Mouse (Mus musculus) hindbrain, postnatal 0 days (tissue): Measurements from ENCODE around the gene Tbc1d16. TPM values are rescaled to one million over a fixed set of nuclear protein-coding genes. Genes with fewer than 3 reads are reported as not detected.
A peak's percentile ranks its signal among the peaks of the same experiment; 100 is the strongest.
"Not testable (repeated sequence)": the region's sequence is repeated elsewhere in the genome, so short reads cannot be mapped to it uniquely, and the experiment has no call there.

Experiments used
- ATAC-seq: fragments of 200-750 bp; cut with Nextera tagmentation; 2 replicates; pipeline ENCODE4 v1.8.0; 2017; ENCODE audit warnings: mild to moderate bottlenecking, moderate TSS enrichment, moderate library complexity
- DNase-seq: peaks from one replicate; pipeline ENCODE4 v3.0.0-alpha.2; 2015; ENCODE audit warnings: low spot score
- H3K27ac ChIP-seq: fragments of 300-500 bp; sonication (generic); 2 replicates; pipeline ENCODE4 v1.5.1; 2014; ENCODE audit warnings: mild to moderate bottlenecking
- H3K27me3 ChIP-seq: fragments of 300-500 bp; sonication (generic); 2 replicates; pipeline ENCODE4 v1.6.1; 2014; ENCODE audit warnings: low read length, mixed read lengths; ENCODE audit not compliant: insufficient read depth
- H3K36me3 ChIP-seq: fragments of 300-500 bp; sonication (generic); 2 replicates; pipeline ENCODE4 v1.6.1; 2014; ENCODE audit warnings: low read length, mixed read lengths; ENCODE audit not compliant: insufficient read depth
- H3K4me1 ChIP-seq: fragments of 300-500 bp; sonication (generic); 2 replicates; pipeline ENCODE4 v1.6.1; 2014; ENCODE audit warnings: antibody characterized with exemption, low read length, mixed read lengths; ENCODE audit not compliant: insufficient read depth
- H3K4me2 ChIP-seq: fragments of 300-500 bp; sonication (generic); 2 replicates; pipeline ENCODE4 v1.6.1; 2014; ENCODE audit warnings: low read depth, mild to moderate bottlenecking, low read length, moderate library complexity, mixed read lengths
- H3K4me3 ChIP-seq: fragments of 300-500 bp; sonication (generic); 2 replicates; pipeline ENCODE4 v1.5.1; 2014; ENCODE audit warnings: low read length
- H3K9ac ChIP-seq: fragments of 300-500 bp; sonication (generic); replicated peaks from 2 replicates; pipeline ENCODE4 v1.6.1; 2014; ENCODE audit warnings: mild to moderate bottlenecking, low read length, moderate library complexity, mixed read lengths
- H3K9me3 ChIP-seq: fragments of 300-500 bp; sonication (generic); 2 replicates; pipeline ENCODE4 v1.6.1; 2016; ENCODE audit warnings: low read length, mixed read lengths
- CTCF ChIP-seq: IDR thresholded peaks from 2 replicates; pipeline ENCODE4 v1.5.1; 2016; ENCODE audit warnings: antibody characterized with exemption, control low read depth, low read depth
- WGBS: fragments of 180-500 bp; shearing (Covaris S2); extraction: QIAGEN DNeasy Blood & Tissue Kit; methylation state at CpG from one replicate; pipeline ENCODE4 v1.1.7; 2014; 5-methylcytosine and 5-hydroxymethylcytosine counted together
- polyA plus RNA-seq: library from polyadenylated mRNA; unstranded; fragments of >200 nt; fragmentation: Nextera tagmentation; extraction: Ambion mirVana; gene quantifications from 2 replicates; pipeline ENCODE4 v1.2.1, GENCODE M21; 2015
- total RNA-seq: library from RNA; depleted of rRNA; stranded (reverse); fragments of >200 nt; gene quantifications from 2 replicates; pipeline ENCODE4 v1.2.3, GENCODE M21; 2014; rRNA removed

Gene Tbc1d16
- total RNA-seq = 161 and 182 TPM in 2 replicates
- polyA plus RNA-seq = 42.1 and 43.9 TPM in 2 replicates

DNA sequence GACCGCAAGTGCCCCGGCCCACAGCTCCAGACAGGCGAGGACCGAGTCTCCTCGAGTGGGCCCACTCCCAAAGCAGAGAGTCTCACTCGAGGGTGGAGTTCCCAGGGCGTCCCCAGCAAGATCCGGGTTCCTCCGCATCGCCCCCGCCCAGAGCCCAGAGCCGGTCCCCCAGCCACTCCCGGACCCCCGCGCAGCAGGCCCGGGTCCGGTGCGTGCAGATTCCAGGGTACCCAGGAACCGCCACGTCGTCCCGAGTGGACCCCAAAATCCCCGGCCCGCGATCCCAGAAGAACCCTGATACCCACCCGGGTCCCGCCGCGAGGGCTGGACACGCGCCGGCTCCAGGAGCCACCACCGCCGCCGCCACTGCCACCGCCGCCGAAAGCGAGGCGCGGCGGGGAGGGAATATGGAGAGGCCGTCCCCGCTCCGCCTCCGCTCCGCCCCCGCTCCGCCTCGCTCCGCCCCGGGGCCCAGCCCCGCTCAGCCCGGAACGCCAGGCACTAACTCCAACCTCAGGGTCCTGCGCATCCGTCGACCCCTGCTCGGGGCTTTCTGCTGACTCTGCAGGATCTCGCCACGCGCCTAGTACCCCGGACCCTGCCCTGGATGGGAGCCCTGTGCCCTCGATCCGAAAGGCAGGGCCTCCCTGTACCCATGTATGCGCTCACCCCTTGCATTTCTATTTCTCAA, at the start of gene Tbc1d16, which contains the start of gene Ccdc40:
TSS of gene Tbc1d16 (minus strand) at position 409 of the 691 bp plus-strand sequence.
TSS of gene Ccdc40 (plus strand) at position 482 of the 691 bp plus-strand sequence.
- peak within 1 kb of the TSS; percentile 83 for H3K9ac ChIP-seq
- H3K4me2 ChIP-seq = peak within 1 kb of the TSS; percentile 94
- peak within 1 kb of the TSS; percentile 84 for H3K4me3 ChIP-seq
- ATAC-seq (peak; percentile 83), DNase-seq (peak; percentile 88)
- H3K27ac ChIP-seq = peak within 1 kb of the TSS; percentile 78
- no peaks in the 10 kb centered on the region for H3K9me3 ChIP-seq
- under 1% methylated on average over 62 of the region's 66 CpGs for WGBS
- no peak for TF ChIP-seq CTCF
- H3K27me3 ChIP-seq = no peaks in the 10 kb centered on the region
- H3K4me1 ChIP-seq = peaks cover 36% of the 10 kb centered on the region
- H3K36me3 ChIP-seq = no peaks in the 10 kb centered on the region

DNA sequence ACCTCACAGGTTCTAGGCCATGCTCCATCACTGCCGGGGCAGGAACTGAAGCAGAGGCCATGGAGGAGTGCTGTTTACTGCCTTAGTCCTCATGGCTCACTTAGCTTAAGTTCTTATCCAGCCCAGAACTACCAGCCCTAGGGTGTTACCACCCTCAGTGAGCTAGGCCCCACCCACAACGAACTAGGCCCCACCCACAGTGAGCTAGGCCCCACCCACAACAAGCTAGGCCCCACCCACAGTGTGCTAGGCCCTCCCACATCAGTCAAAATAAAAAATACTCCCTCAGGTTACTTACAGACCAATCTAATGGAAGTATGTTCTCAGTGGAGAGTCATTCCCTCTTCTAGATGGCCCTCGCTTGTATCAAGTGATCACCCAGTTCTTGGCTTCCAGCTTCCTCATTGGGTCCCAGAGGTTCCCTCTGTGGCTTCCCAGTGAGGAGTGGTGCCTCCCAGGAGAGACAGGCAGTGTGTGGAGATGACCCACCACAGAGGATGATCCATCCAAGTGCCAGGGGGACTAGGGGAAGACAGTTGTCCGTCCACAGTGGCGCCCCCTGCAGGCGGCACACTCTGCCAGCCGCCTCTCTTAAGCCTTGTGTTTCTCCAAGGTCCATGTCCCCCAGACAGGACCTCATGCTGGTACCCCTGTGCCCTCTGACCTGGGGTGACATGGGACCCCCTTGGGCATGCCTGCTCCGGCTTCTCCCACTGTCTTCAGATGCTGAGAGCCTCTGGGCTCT, 45.1 kb upstream of the Tbc1d16 start:
- Histone ChIP-seq H3K27me3 (no peaks in the 10 kb centered on the region), H3K9ac (no peak overlapping the region), H3K4me1 (0 out of 2 replicates have a peak, but pooled peaks cover 5% of the 10 kb centered on the region), H3K4me3 (no peak overlapping the region), H3K4me2 (no peak overlapping the region), H3K36me3 (peaks cover 34% of the 10 kb centered on the region), H3K27ac (no peak overlapping the region), H3K9me3 (no peaks in the 10 kb centered on the region)
- 88% methylated on average over 8 of the region's 8 CpGs for WGBS
- no peak for DNase-seq
- peak; percentile 53 for TF ChIP-seq CTCF
- no peak for ATAC-seq

DNA sequence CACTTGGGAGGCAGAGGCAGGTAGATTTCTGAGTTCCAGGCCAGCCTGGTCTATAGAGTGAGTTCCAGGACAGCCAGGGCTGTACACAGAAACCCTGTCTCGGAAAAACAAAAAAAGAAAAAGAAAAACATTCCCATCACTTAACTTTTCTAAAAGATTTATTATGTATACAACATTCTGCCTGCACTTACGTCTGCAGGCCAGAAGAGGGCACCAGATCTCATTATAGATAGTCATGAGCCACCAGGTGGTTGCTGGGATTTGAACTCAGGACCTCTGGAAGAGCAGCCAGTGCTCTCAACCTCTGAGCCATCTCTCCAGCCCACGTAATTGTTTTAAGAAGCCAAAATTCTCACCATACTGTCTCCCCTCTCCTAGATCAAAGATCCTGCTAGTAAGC, 44.2 kb upstream of the Tbc1d16 start:
- Histone ChIP-seq H3K36me3 (peaks cover 25% of the 10 kb centered on the region; the same call in 1 of the 2 replicates), H3K4me1 (0 out of 2 replicates have a peak, but pooled peaks cover 10% of the 10 kb centered on the region)
- H3K4me2 ChIP-seq, H3K9me3 ChIP-seq, ATAC-seq, H3K27me3 ChIP-seq, H3K27ac ChIP-seq, H3K4me3 ChIP-seq, H3K9ac ChIP-seq: not testable (repeated sequence)
- TF ChIP-seq CTCF = peak; percentile 57
- peak; percentile 25 for DNase-seq
- 63% methylated on average over 3 of the region's 3 CpGs for WGBS

DNA sequence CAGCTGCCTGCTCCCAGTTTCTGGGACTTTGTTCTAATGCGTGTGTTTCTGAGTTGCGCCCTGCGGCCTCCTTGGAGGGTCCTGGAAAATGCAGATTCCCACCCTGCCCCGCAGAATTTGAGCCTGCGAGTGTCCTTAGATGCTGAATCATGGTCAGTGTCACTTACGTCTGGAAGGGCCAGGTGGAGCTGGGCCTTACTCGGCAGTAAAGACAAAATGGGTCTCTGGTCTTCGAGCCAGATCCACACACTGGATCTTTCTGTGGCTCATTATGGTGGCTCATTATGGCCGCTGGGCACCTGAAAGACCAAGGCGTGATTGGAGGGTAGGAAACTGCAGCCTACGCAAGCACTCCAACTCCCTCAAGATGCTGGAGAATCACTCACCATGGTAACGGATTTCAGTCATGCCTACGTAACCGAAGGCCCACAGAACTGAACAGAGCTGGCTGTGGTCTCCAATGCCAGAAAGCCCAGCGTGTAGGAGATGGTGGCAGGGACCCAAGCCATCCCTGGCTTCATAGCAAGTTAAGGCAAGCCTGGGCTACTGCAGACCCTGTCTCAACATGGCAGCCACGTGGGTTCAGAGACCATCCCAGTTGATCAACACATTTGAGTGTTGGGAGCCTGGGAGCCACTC, 40.4 kb upstream of the Tbc1d16 start:
- 0 out of 2 replicates have a peak, but pooled peaks cover 13% of the 10 kb centered on the region for H3K4me1 ChIP-seq
- ATAC-seq = 0 out of 2 replicates have a peak, but pooled peaks have one; percentile 3
- no peak for TF ChIP-seq CTCF
- peak overlapping the region; percentile 66 for H3K9ac ChIP-seq
- peak overlapping the region; percentile 55 for H3K4me3 ChIP-seq
- peak overlapping the region; percentile 95 for H3K4me2 ChIP-seq
- DNase-seq = peak; percentile 53
- no peaks in the 10 kb centered on the region for H3K27me3 ChIP-seq
- H3K9me3 ChIP-seq = no peaks in the 10 kb centered on the region
- H3K36me3 ChIP-seq = peaks cover under 1% of the 10 kb centered on the region; the same call in 1 of the 2 replicates
- peak overlapping the region; percentile 70 for H3K27ac ChIP-seq
- 60% methylated on average over 16 of the region's 16 CpGs for WGBS

DNA sequence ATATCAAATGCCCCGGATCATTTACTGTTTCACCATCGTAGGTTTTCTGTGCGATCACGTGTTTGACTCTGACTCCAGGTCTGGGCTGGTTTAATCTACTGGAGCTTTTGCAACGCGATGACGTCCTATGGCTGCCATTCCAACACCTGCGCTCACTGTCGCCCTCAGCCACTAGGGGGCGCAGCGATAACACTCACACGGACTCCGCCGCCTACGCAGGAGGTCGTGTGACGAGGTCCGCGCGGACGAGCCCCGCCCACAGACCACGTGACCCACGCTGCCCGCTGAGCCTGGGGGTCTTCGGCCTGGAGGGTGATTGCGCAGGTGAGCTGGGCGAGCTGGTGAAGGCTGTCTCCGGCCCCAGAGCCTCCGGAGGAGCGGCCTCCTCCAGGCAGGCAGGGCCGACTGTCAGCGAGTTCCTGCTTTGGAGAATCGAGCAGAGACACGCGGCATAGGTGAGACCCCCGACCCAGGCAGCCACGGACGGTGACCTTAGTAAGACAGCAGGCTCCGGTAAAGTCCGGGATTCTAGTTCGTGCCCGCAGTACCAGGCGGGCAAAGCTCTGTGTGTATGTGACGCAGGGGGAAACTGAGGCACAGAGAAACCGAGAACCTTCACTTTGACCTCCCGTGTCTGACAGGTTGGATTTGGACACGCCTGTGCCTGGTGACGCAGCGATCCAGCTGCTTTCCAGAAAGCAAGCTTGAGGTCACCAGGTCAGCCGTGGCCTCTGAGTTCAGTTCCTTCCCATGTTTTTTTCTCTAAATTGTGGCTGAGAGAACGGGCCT, 39.7 kb upstream of the Tbc1d16 start, which contains the start of gene Gaa:
TSS of gene Gaa (plus strand) at position 120 of the 789 bp plus-strand sequence.
- peak within 1 kb of the TSS; percentile 55 for H3K4me3 ChIP-seq
- H3K27ac ChIP-seq = peak within 1 kb of the TSS; percentile 70
- ATAC-seq = peak; percentile 83

More for the DNA sequence above, 39.7 kb upstream of the Tbc1d16 start, which contains the start of gene Gaa:
- Histone ChIP-seq H3K36me3 (no peaks in the 10 kb centered on the region; the same call in 1 of the 2 replicates), H3K9me3 (no peaks in the 10 kb centered on the region), H3K4me1 (0 out of 2 replicates have a peak, but pooled peaks cover 13% of the 10 kb centered on the region), H3K4me2 (peak within 1 kb of the TSS; percentile 95), H3K9ac (peak within 1 kb of the TSS; percentile 66), H3K27me3 (no peaks in the 10 kb centered on the region)
- TF ChIP-seq CTCF = peak; percentile 99
- DNase-seq = peak; percentile 98
- 5% methylated on average over 52 of the region's 52 CpGs for WGBS
